Mouse (Mus musculus): ENCODE results near the gene Rabac1. TPM values are rescaled to one million over a fixed set of nuclear protein-coding genes. Genes with fewer than 3 reads are reported as not detected.
A peak's percentile ranks its signal among the peaks of the same experiment; 100 is the strongest.

The Rabac1 gene
- polyA plus RNA-seq, 1 experiment from 2014 or later, result 263 TPM

- Histone ChIP-seq H3K9me3 (ENCODE audit: control insufficient read depth, low read length) (no peaks in the 10 kb centered on the region), H3K27me3 (ENCODE audit: control insufficient read depth, insufficient read depth, low read length) (peaks cover 100% of the 10 kb centered on the region), H3K36me3 (ENCODE audit: control insufficient read depth, insufficient read depth, low read length) (no peaks in the 10 kb centered on the region), H3K4me3 (ENCODE audit: control insufficient read depth in 1 of 2, insufficient read depth in 1 of 2, low read depth in 1 of 2, low read length in 2 of 2) (no peak overlapping the region), H3K27ac (replicated peaks in 1 of 2; ENCODE audit: control insufficient read depth in 1 of 2, insufficient read depth in 1 of 2, low read depth in 2 of 2, low read length in 2 of 2) (no peak overlapping the region), H3K4me2 (ENCODE audit: low read length) (no peak overlapping the region), H3K9ac (ENCODE audit: low read length) (no peak overlapping the region), H3K4me1 (ENCODE audit: control insufficient read depth in 2 of 2, insufficient read depth in 2 of 2, low read length in 2 of 2) (peaks cover 3 to 10% of the 10 kb centered on the region in 2 experiments; a peak in 2 of 4 replicates)
- WGBS, result 2% methylated on average over 8 of the region's 8 CpGs
- no peak for ATAC-seq (ENCODE audit: insufficient number of reproducible peaks, insufficient read depth, low FRiP score, low read depth)
Measured at GRCm38 (mm10) chr7:24949958-24950623, 22.5 kb downstream of the Rabac1 start.

- WGBS, result 5% methylated on average over 29 of the region's 29 CpGs
- Histone ChIP-seq H3K4me1 (ENCODE audit: control insufficient read depth in 2 of 2, insufficient read depth in 2 of 2, low read length in 2 of 2) (peaks cover 2 to 4% of the 10 kb centered on the region in 2 experiments; a peak in 2 of 4 replicates), H3K27me3 (ENCODE audit: control insufficient read depth, insufficient read depth, low read length) (peaks cover 100% of the 10 kb centered on the region), H3K36me3 (ENCODE audit: control insufficient read depth, insufficient read depth, low read length) (no peaks in the 10 kb centered on the region), H3K4me3 (ENCODE audit: control insufficient read depth in 1 of 2, insufficient read depth in 1 of 2, low read depth in 1 of 2, low read length in 2 of 2) (no peak overlapping the region), H3K9ac (ENCODE audit: low read length) (no peak overlapping the region), H3K9me3 (ENCODE audit: control insufficient read depth, low read length) (no peaks in the 10 kb centered on the region), H3K4me2 (ENCODE audit: low read length) (no peak overlapping the region), H3K27ac (replicated peaks in 1 of 2; ENCODE audit: control insufficient read depth in 1 of 2, insufficient read depth in 1 of 2, low read depth in 2 of 2, low read length in 2 of 2) (no peak overlapping the region)
- ATAC-seq (ENCODE audit: insufficient number of reproducible peaks, insufficient read depth, low FRiP score, low read depth), result no peak
Measured at GRCm38 (mm10) chr7:24948774-24949173, 23.8 kb downstream of the Rabac1 start.

- H3K9ac ChIP-seq (ENCODE audit: low read length), result no peak overlapping the region
- peaks cover 2 to 4% of the 10 kb centered on the region in 2 experiments; a peak in 2 of 4 replicates for H3K4me1 ChIP-seq (ENCODE audit: control insufficient read depth in 2 of 2, insufficient read depth in 2 of 2, low read length in 2 of 2)
- no peak overlapping the region for H3K4me3 ChIP-seq (ENCODE audit: control insufficient read depth in 1 of 2, insufficient read depth in 1 of 2, low read depth in 1 of 2, low read length in 2 of 2)
- H3K27me3 ChIP-seq (ENCODE audit: control insufficient read depth, insufficient read depth, low read length), result peaks cover 100% of the 10 kb centered on the region
- H3K27ac ChIP-seq (replicated peaks in 1 of 2; ENCODE audit: control insufficient read depth in 1 of 2, insufficient read depth in 1 of 2, low read depth in 2 of 2, low read length in 2 of 2), result no peak overlapping the region
- ATAC-seq (ENCODE audit: insufficient number of reproducible peaks, insufficient read depth, low FRiP score, low read depth), result no peak
- H3K9me3 ChIP-seq (ENCODE audit: control insufficient read depth, low read length), result no peaks in the 10 kb centered on the region
- 1% methylated on average over 7 of the region's 7 CpGs for WGBS
- H3K36me3 ChIP-seq (ENCODE audit: control insufficient read depth, insufficient read depth, low read length), result no peaks in the 10 kb centered on the region
- H3K4me2 ChIP-seq (ENCODE audit: low read length), result no peak overlapping the region
Measured at GRCm38 (mm10) chr7:24947316-24948048, 25.1 kb downstream of the Rabac1 start.

GRCm38 (mm10) chr7:24944257-24944950 is 28.1 kb downstream of the Rabac1 start, which contains the start of gene Gm4881:
Gene Gm4881 (minus strand): TSS chr7:24944494.
- WGBS, result 1% methylated on average over 57 of the region's 72 CpGs
- H3K9ac ChIP-seq (ENCODE audit: low read length), result no peak within 1 kb of the TSS
- ATAC-seq (ENCODE audit: insufficient number of reproducible peaks, insufficient read depth, low FRiP score, low read depth), result no peak
- peak within 1 kb of the TSS; percentile 11 to 23 for H3K4me3 ChIP-seq (ENCODE audit: control insufficient read depth in 1 of 2, insufficient read depth in 1 of 2, low read depth in 1 of 2, low read length in 2 of 2)
- H3K9me3 ChIP-seq (ENCODE audit: control insufficient read depth, low read length), result no peaks in the 10 kb centered on the region
- H3K4me2 ChIP-seq (ENCODE audit: low read length), result peak within 1 kb of the TSS; percentile 63
- no peak within 1 kb of the TSS for H3K27ac ChIP-seq (replicated peaks in 1 of 2; ENCODE audit: control insufficient read depth in 1 of 2, insufficient read depth in 1 of 2, low read depth in 2 of 2, low read length in 2 of 2)
- H3K36me3 ChIP-seq (ENCODE audit: control insufficient read depth, insufficient read depth, low read length), result no peaks in the 10 kb centered on the region
- H3K4me1 ChIP-seq (ENCODE audit: control insufficient read depth in 2 of 2, insufficient read depth in 2 of 2, low read length in 2 of 2), result peaks cover 2 to 4% of the 10 kb centered on the region in 2 experiments; a peak in 2 of 4 replicates
- H3K27me3 ChIP-seq (ENCODE audit: control insufficient read depth, insufficient read depth, low read length), result peaks cover 96% of the 10 kb centered on the region

- H3K4me3 ChIP-seq (ENCODE audit: control insufficient read depth in 1 of 2, insufficient read depth in 1 of 2, low read depth in 1 of 2, low read length in 2 of 2), result no peak overlapping the region
- peaks cover 2 to 4% of the 10 kb centered on the region in 2 experiments; a peak in 2 of 4 replicates for H3K4me1 ChIP-seq (ENCODE audit: control insufficient read depth in 2 of 2, insufficient read depth in 2 of 2, low read length in 2 of 2)
- 4% methylated on average over 6 of the region's 6 CpGs for WGBS
- H3K9ac ChIP-seq (ENCODE audit: low read length), result no peak overlapping the region
- no peak overlapping the region for H3K4me2 ChIP-seq (ENCODE audit: low read length)
- peaks cover 97% of the 10 kb centered on the region for H3K27me3 ChIP-seq (ENCODE audit: control insufficient read depth, insufficient read depth, low read length)
- H3K27ac ChIP-seq (replicated peaks in 1 of 2; ENCODE audit: control insufficient read depth in 1 of 2, insufficient read depth in 1 of 2, low read depth in 2 of 2, low read length in 2 of 2), result no peak overlapping the region
- H3K36me3 ChIP-seq (ENCODE audit: control insufficient read depth, insufficient read depth, low read length), result no peaks in the 10 kb centered on the region
- no peak for ATAC-seq (ENCODE audit: insufficient number of reproducible peaks, insufficient read depth, low FRiP score, low read depth)
- no peaks in the 10 kb centered on the region for H3K9me3 ChIP-seq (ENCODE audit: control insufficient read depth, low read length)
Measured at GRCm38 (mm10) chr7:24943641-24944040, 28.9 kb downstream of the Rabac1 start.

- Histone ChIP-seq H3K27ac (replicated peaks in 1 of 2; ENCODE audit: control insufficient read depth in 1 of 2, insufficient read depth in 1 of 2, low read depth in 2 of 2, low read length in 2 of 2) (no peak overlapping the region), H3K36me3 (ENCODE audit: control insufficient read depth, insufficient read depth, low read length) (peaks cover 9% of the 10 kb centered on the region), H3K4me3 (ENCODE audit: control insufficient read depth in 1 of 2, insufficient read depth in 1 of 2, low read depth in 1 of 2, low read length in 2 of 2) (no peak overlapping the region), H3K9ac (ENCODE audit: low read length) (no peak overlapping the region), H3K27me3 (ENCODE audit: control insufficient read depth, insufficient read depth, low read length) (peaks cover 82% of the 10 kb centered on the region), H3K4me1 (ENCODE audit: control insufficient read depth in 2 of 2, insufficient read depth in 2 of 2, low read length in 2 of 2) (no peaks in the 10 kb centered on the region), H3K9me3 (ENCODE audit: control insufficient read depth, low read length) (no peaks in the 10 kb centered on the region), H3K4me2 (ENCODE audit: low read length) (no peak overlapping the region)
- no peak for ATAC-seq (ENCODE audit: insufficient number of reproducible peaks, insufficient read depth, low FRiP score, low read depth)
- under 1% methylated on average over 15 of the region's 15 CpGs for WGBS
Measured at GRCm38 (mm10) chr7:24931651-24932050, 40.9 kb downstream of the Rabac1 start.

- no peak overlapping the region for H3K9ac ChIP-seq (ENCODE audit: low read length)
- ATAC-seq (ENCODE audit: insufficient number of reproducible peaks, insufficient read depth, low FRiP score, low read depth), result no peak
- no peaks in the 10 kb centered on the region for H3K9me3 ChIP-seq (ENCODE audit: control insufficient read depth, low read length)
- H3K36me3 ChIP-seq (ENCODE audit: control insufficient read depth, insufficient read depth, low read length), result peaks cover 20% of the 10 kb centered on the region
- peaks cover 70% of the 10 kb centered on the region for H3K27me3 ChIP-seq (ENCODE audit: control insufficient read depth, insufficient read depth, low read length)
- no peaks in the 10 kb centered on the region for H3K4me1 ChIP-seq (ENCODE audit: control insufficient read depth in 2 of 2, insufficient read depth in 2 of 2, low read length in 2 of 2)
- H3K4me2 ChIP-seq (ENCODE audit: low read length), result no peak overlapping the region
- no peak overlapping the region for H3K4me3 ChIP-seq (ENCODE audit: control insufficient read depth in 1 of 2, insufficient read depth in 1 of 2, low read depth in 1 of 2, low read length in 2 of 2)
- no peak overlapping the region for H3K27ac ChIP-seq (replicated peaks in 1 of 2; ENCODE audit: control insufficient read depth in 1 of 2, insufficient read depth in 1 of 2, low read depth in 2 of 2, low read length in 2 of 2)
- 37% methylated on average over 6 of the region's 6 CpGs for WGBS
Measured at GRCm38 (mm10) chr7:24930475-24930874, 42.1 kb downstream of the Rabac1 start.
